8 mouse cellular contexts compared by ENCODE assay signal in genomic region chr19:5567180-5567533, GRCm38 (mm10). TPM values are rescaled to one million over a fixed set of nuclear protein-coding genes. Genes with fewer than 3 reads are reported as not detected.
DNase-seq lines count a peak whose midpoint lies in the region; ATAC-seq lines count a peak whose summit lies in the region.

No protein-coding gene starts in this region.

- peak overlapping the region; percentile 97 for H3K4me3 ChIP-seq in brown adipose tissue, adult 24 weeks (ENCODE audit: insufficient read depth, low read depth, low read length)
- H3K4me3 ChIP-seq in hindbrain, embryonic 15.5 days = peak overlapping the region; percentile 82
- H3K4me3 ChIP-seq in midbrain, embryonic 16.5 days (ENCODE audit: low read depth, low read length) = peak overlapping the region; percentile 79

- H3K9ac ChIP-seq in hindbrain, embryonic 15.5 days = peak overlapping the region; percentile 79
- H3K9ac ChIP-seq in midbrain, embryonic 16.5 days (ENCODE audit: low read depth, low read length) = peak overlapping the region; percentile 83

- H3K27ac ChIP-seq in brown adipose tissue, adult 24 weeks (replicated peaks; ENCODE audit: low read depth, low read length) = peak overlapping the region; percentile 86
- peak overlapping the region; percentile 80 for H3K27ac ChIP-seq in hindbrain, embryonic 15.5 days (replicated peaks)
- H3K27ac ChIP-seq in midbrain, embryonic 16.5 days (ENCODE audit: low read length) = peak overlapping the region; percentile 86

- H3K4me1 ChIP-seq in brown adipose tissue, adult 24 weeks (ENCODE audit: control insufficient read depth, insufficient read depth, insufficient read length, low read length) = peaks cover 4% of the 10 kb centered on the region; the same call in 1 of the 2 replicates
- peaks cover 19% of the 10 kb centered on the region for H3K4me1 ChIP-seq in hindbrain, embryonic 15.5 days (replicated peaks)
- peaks cover 13% of the 10 kb centered on the region for H3K4me1 ChIP-seq in midbrain, embryonic 16.5 days (ENCODE audit: control insufficient read depth, insufficient read depth, low read length)

- peak; percentile 54 for ATAC-seq in hindbrain, embryonic 15.5 days (ENCODE audit: low FRiP score, low read depth)
- peak; percentile 16; the same call in 1 of the 2 replicates for ATAC-seq in midbrain, embryonic 16.5 days
- no peak for ATAC-seq in granulocyte monocyte progenitor cell, adult 5-6 weeks (replicated peaks; ENCODE audit: poor library complexity, severe bottlenecking)

- H3K36me3 ChIP-seq in hindbrain, embryonic 15.5 days = peaks cover 12% of the 10 kb centered on the region; the same call in 1 of the 2 replicates
- peaks cover 8% of the 10 kb centered on the region; the same call in 1 of the 2 replicates for H3K36me3 ChIP-seq in midbrain, embryonic 16.5 days (ENCODE audit: control insufficient read depth, insufficient read depth, low read length)

- peaks cover 37% of the 10 kb centered on the region for H3K27me3 ChIP-seq in hindbrain, embryonic 15.5 days
- H3K27me3 ChIP-seq in midbrain, embryonic 16.5 days (ENCODE audit: control insufficient read depth, insufficient read depth, low read depth, low read length) = peaks cover 8% of the 10 kb centered on the region

- H3K9me3 ChIP-seq in hindbrain, embryonic 15.5 days = no peaks in the 10 kb centered on the region
- no peaks in the 10 kb centered on the region for H3K9me3 ChIP-seq in midbrain, embryonic 16.5 days (replicated peaks; ENCODE audit: control insufficient read depth, low read length, poor library complexity, severe bottlenecking)

- peak overlapping the region; percentile 98 for H3K4me2 ChIP-seq in hindbrain, embryonic 15.5 days
- peak overlapping the region; percentile 93 for H3K4me2 ChIP-seq in midbrain, embryonic 16.5 days (ENCODE audit: low read length)

- DNase-seq in layer of hippocampus, adult 9-10 months (ENCODE audit: low spot score) = peak; percentile 9
- DNase-seq in layer of hippocampus, postnatal 14 days (ENCODE audit: low spot score in 2 of 2) = no peak
- no peak for DNase-seq in left cerebral cortex, postnatal 4 days
- DNase-seq in left cerebral cortex, postnatal 14 days (ENCODE audit: low spot score in 2 of 2) = no peak

- intact Hi-C loops in left cerebral cortex, postnatal 4 days (cut with DNase I) = loop anchor here (5.0 kb wide), 1 partner anchor 40 kb away; no protein-coding TSS in a partner anchor
- intact Hi-C loops in left cerebral cortex, postnatal 14 days (cut with DNase I) = loop anchor here (5.0 to 10.0 kb wide), 2 partner anchors 105 to 132 kb away; partner anchors contain the start of gene Fibp

- 2% methylated on average over 26 of the region's 26 CpGs for WGBS in hindbrain, embryonic 15.5 days
- WGBS in midbrain, embryonic 16.5 days = 2% methylated on average over 26 of the region's 26 CpGs

RNA-seq across cellular contexts. Expression of gene Ap5b1, which starts 0.7 kb away (rescaled TPM):
- 1 to 10 TPM; 7.1 to 8.8 TPM for total RNA-seq in layer of hippocampus, postnatal 14 days (2021)
- 1.3 and 2.1 TPM in 2 replicates for polyA plus RNA-seq in brown adipose tissue, adult 24 weeks (2012; ENCODE audit: insufficient read depth, insufficient read length, missing spikeins)
- polyA plus RNA-seq in hindbrain, embryonic 15.5 days (2015; fragmentation: Nextera tagmentation; extraction: Ambion mirVana) = 3.1 and 3.7 TPM in 2 replicates
- polyA plus RNA-seq in midbrain, embryonic 16.5 days (2015; fragmentation: Nextera tagmentation; extraction: Ambion mirVana) = 1.9 and 2.3 TPM in 2 replicates
- total RNA-seq in granulocyte monocyte progenitor cell, adult 5-6 weeks (2014; fragmentation: Nextera tagmentation) = 5.7 and 17.5 TPM in 2 replicates
- total RNA-seq in granulocyte monocyte progenitor cell, adult 5-6 weeks (2017) = 7.5 and 10.4 TPM in 2 replicates
- total RNA-seq in left cerebral cortex, postnatal 4 days (2021) = 10 to 100 TPM; 11.6 to 12.2 TPM
- total RNA-seq in left cerebral cortex, postnatal 14 days (2021) = 1 to 10 TPM; 7.4 to 8.2 TPM

RNA-seq across cellular contexts. Expression of gene Ovol1, which starts 6.7 kb away (rescaled TPM):
- total RNA-seq in layer of hippocampus, postnatal 14 days (2021) = not detected
- not detected in 2 replicates for polyA plus RNA-seq in brown adipose tissue, adult 24 weeks (2012; ENCODE audit: insufficient read depth, insufficient read length, missing spikeins)
- polyA plus RNA-seq in hindbrain, embryonic 15.5 days (2015; fragmentation: Nextera tagmentation; extraction: Ambion mirVana) = 0.08 TPM in 1 of 2 replicates, not detected in the other
- 0.11 TPM in 1 of 2 replicates, not detected in the other for polyA plus RNA-seq in midbrain, embryonic 16.5 days (2015; fragmentation: Nextera tagmentation; extraction: Ambion mirVana)
- not detected in 2 replicates for total RNA-seq in granulocyte monocyte progenitor cell, adult 5-6 weeks (2014; fragmentation: Nextera tagmentation)
- total RNA-seq in granulocyte monocyte progenitor cell, adult 5-6 weeks (2017) = not detected in 2 replicates
- total RNA-seq in left cerebral cortex, postnatal 4 days (2021) = not detected
- not detected for total RNA-seq in left cerebral cortex, postnatal 14 days (2021)

RNA-seq across cellular contexts. Expression of gene Rnaseh2c, which starts 34.5 kb away (rescaled TPM):
- 10 to 100 TPM; 84.4 to 90.5 TPM for total RNA-seq in layer of hippocampus, postnatal 14 days (2021)
- polyA plus RNA-seq in brown adipose tissue, adult 24 weeks (2012; ENCODE audit: insufficient read depth, insufficient read length, missing spikeins) = 55.5 and 74.0 TPM in 2 replicates
- polyA plus RNA-seq in hindbrain, embryonic 15.5 days (2015; fragmentation: Nextera tagmentation; extraction: Ambion mirVana) = 66.6 and 67.4 TPM in 2 replicates
- 55.5 and 58.4 TPM in 2 replicates for polyA plus RNA-seq in midbrain, embryonic 16.5 days (2015; fragmentation: Nextera tagmentation; extraction: Ambion mirVana)
- total RNA-seq in granulocyte monocyte progenitor cell, adult 5-6 weeks (2014; fragmentation: Nextera tagmentation) = 78.4 and 114 TPM in 2 replicates
- total RNA-seq in granulocyte monocyte progenitor cell, adult 5-6 weeks (2017) = 37.7 and 140 TPM in 2 replicates
- total RNA-seq in left cerebral cortex, postnatal 4 days (2021) = 10 to 100 TPM; 47.3 to 49.7 TPM
- 10 to 100 TPM; 83.1 to 98.5 TPM for total RNA-seq in left cerebral cortex, postnatal 14 days (2021)

RNA-seq across cellular contexts. Expression of gene Kat5, which starts 42.9 kb away (rescaled TPM):
- 10 to 100 TPM; 83.3 to 83.5 TPM for total RNA-seq in layer of hippocampus, postnatal 14 days (2021)
- polyA plus RNA-seq in brown adipose tissue, adult 24 weeks (2012; ENCODE audit: insufficient read depth, insufficient read length, missing spikeins) = 17.0 and 26.3 TPM in 2 replicates
- polyA plus RNA-seq in hindbrain, embryonic 15.5 days (2015; fragmentation: Nextera tagmentation; extraction: Ambion mirVana) = 67.2 and 69.2 TPM in 2 replicates
- polyA plus RNA-seq in midbrain, embryonic 16.5 days (2015; fragmentation: Nextera tagmentation; extraction: Ambion mirVana) = 82.0 and 83.1 TPM in 2 replicates
- total RNA-seq in granulocyte monocyte progenitor cell, adult 5-6 weeks (2014; fragmentation: Nextera tagmentation) = 27.9 and 52.2 TPM in 2 replicates
- 60.2 and 82.3 TPM in 2 replicates for total RNA-seq in granulocyte monocyte progenitor cell, adult 5-6 weeks (2017)
- 10 to 100 TPM; 84.6 to 98.4 TPM for total RNA-seq in left cerebral cortex, postnatal 4 days (2021)
- total RNA-seq in left cerebral cortex, postnatal 14 days (2021) = 10 to 100 TPM; 76.1 to 81.7 TPM

RNA-seq across cellular contexts. Expression of gene Snx32, which starts 56.8 kb away (rescaled TPM):
- total RNA-seq in layer of hippocampus, postnatal 14 days (2021) = 10 to 100 TPM; 70.5 to 74.2 TPM
- polyA plus RNA-seq in brown adipose tissue, adult 24 weeks (2012; ENCODE audit: insufficient read depth, insufficient read length, missing spikeins) = 2.7 and 7.0 TPM in 2 replicates
- 94.6 and 99.8 TPM in 2 replicates for polyA plus RNA-seq in hindbrain, embryonic 15.5 days (2015; fragmentation: Nextera tagmentation; extraction: Ambion mirVana)
- polyA plus RNA-seq in midbrain, embryonic 16.5 days (2015; fragmentation: Nextera tagmentation; extraction: Ambion mirVana) = 112 and 116 TPM in 2 replicates
- 4.9 and 5.7 TPM in 2 replicates for total RNA-seq in granulocyte monocyte progenitor cell, adult 5-6 weeks (2014; fragmentation: Nextera tagmentation)
- total RNA-seq in granulocyte monocyte progenitor cell, adult 5-6 weeks (2017) = 1.1 and 1.7 TPM in 2 replicates
- 10 to 100 TPM; 64.8 to 67.7 TPM for total RNA-seq in left cerebral cortex, postnatal 4 days (2021)
- 10 to 100 TPM; 78.7 to 83.6 TPM for total RNA-seq in left cerebral cortex, postnatal 14 days (2021)
